Mouse (Mus musculus): ENCODE measurements around the gene Taf6l. TPM values are rescaled to one million over a fixed set of nuclear protein-coding genes. Genes with fewer than 3 reads are reported as not detected.

Taf6l gene
- total and polyA plus RNA-seq, 3 experiments: 20.4 to 25.7 (median 25.5) TPM

- TF ChIP-seq ZNF384 (IDR thresholded peaks at IDR 0.05; ENCODE audit: low read depth, low read length) (peak; percentile 56), JUN (IDR thresholded peaks at IDR 0.05; ENCODE audit: insufficient read depth, low read depth, low read length) (no peak)
- Histone ChIP-seq H3K9me3 (replicated peaks; ENCODE audit: low read length) (peaks cover 6% of the 10 kb centered on the region), H3K27me3 (replicated peaks) (no peaks in the 10 kb centered on the region), H3K9ac (ENCODE audit: insufficient read depth, low read depth) (no peak overlapping the region), H3K36me3 (replicated peaks in 1 of 2; ENCODE audit: control insufficient read depth in 1 of 2, insufficient read depth in 1 of 2, low read length in 1 of 2) (peaks cover 12 to 33% of the 10 kb centered on the region in 2 experiments), H3K4me1 (ENCODE audit: control insufficient read depth in 1 of 2, insufficient read depth in 2 of 2) (peaks cover 2 to 17% of the 10 kb centered on the region in 2 experiments; a peak in 3 of 4 replicates), H3K27ac (ENCODE audit: insufficient read depth, low read depth) (no peak overlapping the region), H3K4me2 (ENCODE audit: insufficient read depth, low read depth, poor library complexity, severe bottlenecking) (no peak overlapping the region), H3K4me3 (replicated peaks in 1 of 3; ENCODE audit: low read depth in 2 of 3, low read length in 2 of 3, poor library complexity in 1 of 3) (no peak overlapping the region), H3K79me2 (replicated peaks; ENCODE audit: control insufficient read depth, extremely low read depth, insufficient read depth, poor library complexity, severe bottlenecking) (no peaks in the 10 kb centered on the region; the same call in 1 of the 2 replicates)
- no peak for DNase-seq (ENCODE audit: extremely low read depth)
- in situ Hi-C loops (cut with MboI; ENCODE audit: low pct_ligation_motif_present, low pct_unique_long_range_greater_than_20kb, low sequenced_read_pairs): no loop called here
- dilution Hi-C loops (cut with MboI; ENCODE audit: extremely low pct_ligation_motif_present, extremely low pct_unique_long_range_greater_than_20kb, low sequenced_read_pairs): no loop called here
These were observed 2.3 kb upstream of the Taf6l start for GRCm38 (mm10) chr19:8788521-8788920.

- no peak for DNase-seq (ENCODE audit: extremely low read depth)
- H3K9ac ChIP-seq (ENCODE audit: insufficient read depth, low read depth): peak overlapping the region; percentile 95
- peak overlapping the region; percentile 80 for H3K27ac ChIP-seq (ENCODE audit: insufficient read depth, low read depth)
- dilution Hi-C loops (cut with MboI; ENCODE audit: extremely low pct_ligation_motif_present, extremely low pct_unique_long_range_greater_than_20kb, low sequenced_read_pairs): no loop called here
- H3K79me2 ChIP-seq (replicated peaks; ENCODE audit: control insufficient read depth, extremely low read depth, insufficient read depth, poor library complexity, severe bottlenecking): peaks cover 35% of the 10 kb centered on the region
- H3K36me3 ChIP-seq (replicated peaks in 1 of 2; ENCODE audit: control insufficient read depth in 1 of 2, insufficient read depth in 1 of 2, low read length in 1 of 2): peaks cover 19 to 49% of the 10 kb centered on the region in 2 experiments
- H3K4me2 ChIP-seq (ENCODE audit: insufficient read depth, low read depth, poor library complexity, severe bottlenecking): peak overlapping the region; percentile 87
- no peaks in the 10 kb centered on the region for H3K9me3 ChIP-seq (replicated peaks; ENCODE audit: low read length)
- H3K27me3 ChIP-seq (replicated peaks): no peaks in the 10 kb centered on the region
- peak overlapping the region; percentile 55 to 93 (median 88) for H3K4me3 ChIP-seq (replicated peaks in 1 of 3; ENCODE audit: low read depth in 2 of 3, low read length in 2 of 3, poor library complexity in 1 of 3)
- TF ChIP-seq PAX5 (IDR thresholded peaks at IDR 0.05; ENCODE audit: low read length) (no peak), ZMIZ1 (IDR thresholded peaks at IDR 0.05; ENCODE audit: low read depth, low read length) (no peak), EP300 (IDR thresholded peaks at IDR 0.05; ENCODE audit: low read length) (no peak), ZKSCAN1 (IDR thresholded peaks at IDR 0.05; ENCODE audit: borderline replicate concordance, low read depth, low read length) (no peak), GABPA (IDR thresholded peaks at IDR 0.05; ENCODE audit: insufficient replicate concordance, low read depth, low read length) (no peak), RAD21 (IDR thresholded peaks at IDR 0.05; ENCODE audit: low read depth, low read length) (no peak), SIN3A (IDR thresholded peaks at IDR 0.05; ENCODE audit: low read length) (no peak), NRF1 (IDR thresholded peaks at IDR 0.05; ENCODE audit: low read depth, low read length) (no peak)
- peaks cover 11 to 40% of the 10 kb centered on the region in 2 experiments for H3K4me1 ChIP-seq (ENCODE audit: control insufficient read depth in 1 of 2, insufficient read depth in 2 of 2)
- in situ Hi-C loops (cut with MboI; ENCODE audit: low pct_ligation_motif_present, low pct_unique_long_range_greater_than_20kb, low sequenced_read_pairs): no loop called here
These were observed 11.2 kb downstream of the Taf6l start for GRCm38 (mm10) chr19:8774951-8775421.

- Histone ChIP-seq H3K4me2 (ENCODE audit: insufficient read depth, low read depth, poor library complexity, severe bottlenecking) (peak within 1 kb of the TSS; percentile 95), H3K4me3 (replicated peaks in 1 of 3; ENCODE audit: low read depth in 2 of 3, low read length in 2 of 3, poor library complexity in 1 of 3) (peak within 1 kb of the TSS; percentile 55 to 93 (median 88)), H3K79me2 (replicated peaks; ENCODE audit: control insufficient read depth, extremely low read depth, insufficient read depth, poor library complexity, severe bottlenecking) (peaks cover 35% of the 10 kb centered on the region), H3K36me3 (replicated peaks in 1 of 2; ENCODE audit: control insufficient read depth in 1 of 2, insufficient read depth in 1 of 2, low read length in 1 of 2) (peaks cover 20 to 50% of the 10 kb centered on the region in 2 experiments), H3K9me3 (replicated peaks; ENCODE audit: low read length) (no peaks in the 10 kb centered on the region), H3K9ac (ENCODE audit: insufficient read depth, low read depth) (peak within 1 kb of the TSS; percentile 95), H3K27ac (ENCODE audit: insufficient read depth, low read depth) (peak within 1 kb of the TSS; percentile 80), H3K27me3 (replicated peaks) (no peaks in the 10 kb centered on the region), H3K4me1 (ENCODE audit: control insufficient read depth in 1 of 2, insufficient read depth in 2 of 2) (peaks cover 11 to 44% of the 10 kb centered on the region in 2 experiments)
- DNase-seq (ENCODE audit: extremely low read depth): peak; percentile 94
- dilution Hi-C loops (cut with MboI; ENCODE audit: extremely low pct_ligation_motif_present, extremely low pct_unique_long_range_greater_than_20kb, low sequenced_read_pairs) (no loop called here), in situ Hi-C loops (cut with MboI; ENCODE audit: low pct_ligation_motif_present, low pct_unique_long_range_greater_than_20kb, low sequenced_read_pairs) (no loop called here)
- TF ChIP-seq ZKSCAN1 (IDR thresholded peaks at IDR 0.05; ENCODE audit: borderline replicate concordance, low read depth, low read length) (no peak), USF2 (conservative IDR thresholded peaks at IDR 0.05; ENCODE audit: low read depth, low read length) (no peak), ZNF384 (IDR thresholded peaks at IDR 0.05; ENCODE audit: low read depth, low read length) (no peak), UBTF (IDR thresholded peaks at IDR 0.05; ENCODE audit: low read depth, low read length) (0 out of 2 replicates have a peak, but pooled peaks have one; percentile 44), TCF12 (IDR thresholded peaks at IDR 0.05; ENCODE audit: low read depth, low read length) (peak; percentile 95), JUND (conservative IDR thresholded peaks at IDR 0.05; ENCODE audit: low read depth, low read length) (no peak), CHD1 (IDR thresholded peaks at IDR 0.05; ENCODE audit: low read depth, low read length) (peak; percentile 35; the same call in 1 of the 2 replicates), ELF1 (IDR thresholded peaks at IDR 0.05; ENCODE audit: low read depth, low read length) (peak; percentile 95), MEF2A (IDR thresholded peaks at IDR 0.05; ENCODE audit: borderline replicate concordance, low read depth, low read length) (peak; percentile 6; the same call in 1 of the 2 replicates), SMC3 (IDR thresholded peaks at IDR 0.05; ENCODE audit: low read depth, low read length) (no peak; the same call in 1 of the 2 replicates), IRF4 (IDR thresholded peaks at IDR 0.05; ENCODE audit: low read depth, low read length) (no peak; the same call in 1 of the 2 replicates), JUN (IDR thresholded peaks at IDR 0.05; ENCODE audit: insufficient read depth, low read depth, low read length) (no peak), MAX (IDR thresholded peaks at IDR 0.05; ENCODE audit: low read length) (peak; percentile 62; the same call in 1 of the 2 replicates), KAT2A (IDR thresholded peaks at IDR 0.05; ENCODE audit: insufficient replicate concordance, low read length) (0 out of 2 replicates have a peak, but pooled peaks have one; percentile 52), PAX5 (IDR thresholded peaks at IDR 0.05; ENCODE audit: low read length) (no peak), EP300 (IDR thresholded peaks at IDR 0.05; ENCODE audit: low read length) (no peak), POLR2A (IDR thresholded peaks at IDR 0.05; ENCODE audit: low read depth, low read length) (peak; percentile 98)
These were observed 12.0 kb downstream of the Taf6l start, which contains the start of gene Tmem179b for GRCm38 (mm10) chr19:8774086-8774835. Tmem179b (minus strand) TSS chr19:8774467.

All from CH12.LX (cell line).